ENCODE assay signal across 9 mouse cellular contexts in the genomic region with DNA sequence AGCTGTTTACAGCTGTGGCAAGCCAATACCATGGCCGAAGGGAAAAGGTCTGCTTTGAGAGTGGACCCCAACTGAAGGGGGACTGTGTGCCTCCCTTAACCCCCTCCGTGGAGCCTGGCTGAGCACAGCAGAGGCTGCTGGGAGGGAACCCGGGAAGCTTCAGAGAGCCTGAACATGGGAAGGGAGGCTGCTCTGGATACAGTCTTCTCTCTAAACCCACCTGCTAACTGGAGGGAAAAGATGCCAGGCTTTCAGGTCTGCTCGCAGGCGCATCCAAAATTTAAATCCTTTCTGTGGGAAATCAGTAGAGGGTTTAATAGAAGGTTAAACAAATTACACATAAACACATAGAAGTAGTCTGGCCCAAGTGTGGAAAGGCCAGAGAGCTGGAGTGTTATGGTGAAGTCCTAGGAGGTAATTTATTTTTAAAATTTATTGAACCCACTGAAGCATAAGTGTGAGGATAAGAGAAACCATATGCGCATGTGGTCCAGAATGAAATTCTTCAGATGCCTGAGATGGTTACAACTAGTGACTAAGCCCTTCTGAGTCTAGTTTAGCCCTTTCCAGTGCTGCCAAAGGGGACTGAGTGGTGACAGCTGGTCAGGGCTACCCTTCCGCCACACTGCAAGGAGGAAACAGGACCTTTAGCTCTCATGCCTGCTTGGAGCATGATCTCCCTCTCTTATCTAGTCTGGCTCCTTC. TPM values are rescaled to one million over a fixed set of nuclear protein-coding genes. Genes with fewer than 3 reads are reported as not detected.
DNase-seq lines count a peak whose midpoint lies in the region; ATAC-seq and TF ChIP-seq lines count a peak whose summit lies in the region.
"Had no signal": no experiment of that assay in that cellular context is flagged by ENCODE, and none has a peak within 500 bp of the region (broad histone marks: within the 10 kb centered on the region; RNA-seq: fewer than 3 reads in every experiment).

No protein-coding gene starts in this region.

- WGBS in kidney, postnatal 0 days = 52% methylated on average over 7 of the region's 7 CpGs
- 30% methylated on average over 7 of the region's 7 CpGs for WGBS in embryonic facial prominence, embryonic 14.5 days

- H3K9ac ChIP-seq in kidney, postnatal 0 days (ENCODE audit: low read depth, low read length) = no peak overlapping the region
- H3K9ac ChIP-seq in embryonic facial prominence, embryonic 14.5 days (ENCODE audit: low read depth, low read length) = no peak overlapping the region

- no peak for ATAC-seq in kidney, postnatal 0 days (replicated peaks; ENCODE audit: low FRiP score, low read depth)
- ATAC-seq in embryonic facial prominence, embryonic 14.5 days (ENCODE audit: low read depth) = peak; percentile 81

- no peaks in the 10 kb centered on the region for H3K9me3 ChIP-seq in kidney, postnatal 0 days (replicated peaks; ENCODE audit: low read length)
- no peaks in the 10 kb centered on the region for H3K9me3 ChIP-seq in embryonic facial prominence, embryonic 14.5 days (ENCODE audit: control insufficient read depth, low read length)

- H3K4me3 ChIP-seq in kidney, postnatal 0 days (replicated peaks; ENCODE audit: low read depth, low read length) = no peak overlapping the region
- no peak overlapping the region for H3K4me3 ChIP-seq in embryonic facial prominence, embryonic 14.5 days (ENCODE audit: low read depth, low read length)

- no peaks in the 10 kb centered on the region for H3K36me3 ChIP-seq in kidney, postnatal 0 days (ENCODE audit: insufficient read depth, low read length)
- no peaks in the 10 kb centered on the region for H3K36me3 ChIP-seq in embryonic facial prominence, embryonic 14.5 days (ENCODE audit: control insufficient read depth, insufficient read depth, low read length)

- no peak for TF ChIP-seq CTCF in kidney, postnatal 0 days (IDR thresholded peaks at IDR 0.05; ENCODE audit: low read depth)

- H3K27me3 ChIP-seq in kidney, postnatal 0 days (ENCODE audit: insufficient read depth, low read length) = no peaks in the 10 kb centered on the region
- H3K27me3 ChIP-seq in embryonic facial prominence, embryonic 14.5 days (replicated peaks; ENCODE audit: control insufficient read depth, insufficient read depth, low read length) = no peaks in the 10 kb centered on the region; the same call in 1 of the 2 replicates

- peak; percentile 35 to 58 for DNase-seq in cerebellum, adult 18-20 months
- DNase-seq in cerebellum, postnatal 4 days (ENCODE audit: low spot score in 2 of 2) = no peak
- peak; percentile 91 for DNase-seq in kidney, postnatal 0 days (ENCODE audit: low spot score)
- DNase-seq in kidney, adult 8-10 months = no peak
- peak; percentile 86 for DNase-seq in embryonic facial prominence, embryonic 14.5 days (ENCODE audit: low spot score)
- DNase-seq in lung, postnatal 14 days = peak; percentile 27
- no peak for DNase-seq in right cerebral cortex, postnatal 25 days
- no peak for DNase-seq in layer of hippocampus, postnatal 25 days (ENCODE audit: extremely low spot score in 1 of 2, low spot score in 1 of 2)
- DNase-seq: layer of hippocampus, postnatal 36 days had no signal

- no peak overlapping the region for H3K4me2 ChIP-seq in kidney, postnatal 0 days (ENCODE audit: low read length)
- H3K4me2 ChIP-seq in embryonic facial prominence, embryonic 14.5 days (ENCODE audit: low read depth, low read length) = no peak overlapping the region

- H3K4me1 ChIP-seq in kidney, postnatal 0 days (replicated peaks; ENCODE audit: insufficient read depth, low read length) = no peaks in the 10 kb centered on the region
- H3K4me1 ChIP-seq in embryonic facial prominence, embryonic 14.5 days (ENCODE audit: control insufficient read depth, insufficient read depth, low read length) = peaks cover 21% of the 10 kb centered on the region

- no peak overlapping the region for H3K27ac ChIP-seq in kidney, postnatal 0 days
- H3K27ac ChIP-seq in embryonic facial prominence, embryonic 14.5 days (replicated peaks; ENCODE audit: low read depth, low read length) = no peak overlapping the region

RNA-seq across cellular contexts. Expression of a gene that starts 44.9 kb away (rescaled TPM):
- 41.4 and 44.5 TPM in 2 replicates for polyA plus RNA-seq in kidney, postnatal 0 days (2015; fragmentation: Nextera tagmentation; extraction: Ambion mirVana)
- 75.1 and 76.2 TPM in 2 replicates for polyA plus RNA-seq in embryonic facial prominence, embryonic 14.5 days (2014; fragmentation: Nextera tagmentation; extraction: Ambion mirVana)
- 100 to 1,000 TPM; 234 to 235 TPM for total RNA-seq in layer of hippocampus, postnatal 25 days (2021)

Comparison
In these comparisons a context has a peak if more than half of its experiments do, and no peak if none do; other contexts are left out.
1. DNase-seq: peak in cerebellum, adult 18-20 months (2 of 2), kidney, postnatal 0 days (single experiment), embryonic facial prominence, embryonic 14.5 days (single experiment) and lung, postnatal 14 days (single experiment); none in cerebellum, postnatal 4 days (0 of 2), kidney, adult 8-10 months (0 of 2), right cerebral cortex, postnatal 25 days (single experiment) and layer of hippocampus, postnatal 25 days (0 of 2).